13 mouse cellular contexts compared by ENCODE assay signal in genomic region chr2:35702608-35703007, GRCm38 (mm10).
DNase-seq lines count a peak whose midpoint lies in the region; ATAC-seq and TF ChIP-seq lines count a peak whose summit lies in the region.
"Had no signal": no experiment of that assay in that cellular context is flagged by ENCODE, and none has a peak within 500 bp of the region (broad histone marks: within the 10 kb centered on the region; RNA-seq: fewer than 3 reads in every experiment).

No protein-coding gene starts in this region.

- H3K9ac ChIP-seq in forebrain, postnatal 0 days: no peak overlapping the region
- H3K9ac ChIP-seq in midbrain, embryonic 15.5 days: no peak overlapping the region
- no peak overlapping the region for H3K9ac ChIP-seq in liver, postnatal 0 days (replicated peaks)
- H3K9ac ChIP-seq: liver, embryonic 13.5 days had no signal

- no peak for TF ChIP-seq POLR2A in cerebellum, adult 2 months (IDR thresholded peaks at IDR 0.05; ENCODE audit: borderline replicate concordance, insufficient read depth, low read length)

- H3K4me1 ChIP-seq in cerebellum, adult 2 months (ENCODE audit: control insufficient read depth, insufficient read depth, low read length): peaks cover 78% of the 10 kb centered on the region
- H3K4me1 ChIP-seq in forebrain, postnatal 0 days (ENCODE audit: insufficient read depth): no peaks in the 10 kb centered on the region; the same call in 1 of the 2 replicates
- H3K4me1 ChIP-seq in midbrain, embryonic 15.5 days: peaks cover 27% of the 10 kb centered on the region
- no peaks in the 10 kb centered on the region; the same call in 1 of the 2 replicates for H3K4me1 ChIP-seq in liver, postnatal 0 days (ENCODE audit: insufficient read depth)
- H3K4me1 ChIP-seq: liver, embryonic 13.5 days had no signal

- no peak overlapping the region for H3K4me3 ChIP-seq in cerebellum, adult 2 months (replicated peaks; ENCODE audit: insufficient read depth, low read depth, low read length)
- no peak overlapping the region for H3K4me3 ChIP-seq in forebrain, postnatal 0 days (ENCODE audit: low read depth, low read length)
- no peak overlapping the region for H3K4me3 ChIP-seq in midbrain, embryonic 15.5 days
- H3K4me3 ChIP-seq in liver, postnatal 0 days (ENCODE audit: low read depth, low read length): no peak overlapping the region
- H3K4me3 ChIP-seq: liver, embryonic 13.5 days had no signal

- H3K36me3 ChIP-seq in forebrain, postnatal 0 days (ENCODE audit: insufficient read depth): no peaks in the 10 kb centered on the region; the same call in 1 of the 2 replicates
- 0 out of 2 replicates have a peak, but pooled peaks cover 6% of the 10 kb centered on the region for H3K36me3 ChIP-seq in midbrain, embryonic 15.5 days (replicated peaks)
- H3K36me3 ChIP-seq in liver, postnatal 0 days (replicated peaks; ENCODE audit: insufficient read depth, low read length): no peaks in the 10 kb centered on the region

- no peaks in the 10 kb centered on the region for H3K9me3 ChIP-seq in forebrain, postnatal 0 days (ENCODE audit: low read length)
- H3K9me3 ChIP-seq in midbrain, embryonic 15.5 days: no peaks in the 10 kb centered on the region
- H3K9me3 ChIP-seq in liver, postnatal 0 days (ENCODE audit: low read length): no peaks in the 10 kb centered on the region
- H3K9me3 ChIP-seq: liver, embryonic 13.5 days had no signal

- 0 out of 2 replicates have a peak overlapping the region, but pooled peaks have one; percentile 34 for H3K27ac ChIP-seq in cerebellum, adult 2 months (ENCODE audit: insufficient read depth, low read length)
- no peak overlapping the region for H3K27ac ChIP-seq in forebrain, postnatal 0 days (ENCODE audit: low read depth, low read length)
- H3K27ac ChIP-seq in midbrain, embryonic 15.5 days: peak overlapping the region; percentile 13; the same call in 1 of the 2 replicates
- no peak overlapping the region for H3K27ac ChIP-seq in liver, postnatal 0 days (ENCODE audit: low read depth)
- H3K27ac ChIP-seq: liver, embryonic 13.5 days had no signal

- H3K27me3 ChIP-seq in cerebellum, adult 2 months (ENCODE audit: control insufficient read depth, insufficient read depth, low read length): no peaks in the 10 kb centered on the region
- no peaks in the 10 kb centered on the region for H3K27me3 ChIP-seq in forebrain, postnatal 0 days (ENCODE audit: insufficient read depth, low read length)
- H3K27me3 ChIP-seq in midbrain, embryonic 15.5 days (replicated peaks): no peaks in the 10 kb centered on the region
- H3K27me3 ChIP-seq in liver, postnatal 0 days (ENCODE audit: insufficient read depth, low read length): no peaks in the 10 kb centered on the region
- H3K27me3 ChIP-seq: liver, embryonic 13.5 days; Patski had no signal

- no peak overlapping the region for H3K4me2 ChIP-seq in forebrain, postnatal 0 days (ENCODE audit: low read depth)
- H3K4me2 ChIP-seq in midbrain, embryonic 15.5 days: no peak overlapping the region
- H3K4me2 ChIP-seq in liver, postnatal 0 days (ENCODE audit: low read depth, low read length): no peak overlapping the region
- H3K4me2 ChIP-seq: liver, embryonic 13.5 days had no signal

- no peak for TF ChIP-seq EP300 in liver, postnatal 0 days (IDR thresholded peaks at IDR 0.05; ENCODE audit: low read depth)

- no peak for DNase-seq in cerebellum, adult 2 months
- no peak for DNase-seq in cerebellum, postnatal 4 days (ENCODE audit: low spot score in 2 of 2)
- DNase-seq in layer of hippocampus, adult 9-11 months: peak; percentile 64
- no peak for DNase-seq in layer of hippocampus, adult 8-10 months (ENCODE audit: low spot score in 2 of 2)
- no peak for DNase-seq in forebrain, postnatal 0 days
- no peak for DNase-seq in adrenal gland, postnatal 4 days (ENCODE audit: low spot score in 2 of 2)
- no peak for DNase-seq in liver, postnatal 0 days
- DNase-seq: cerebellum, adult 11-12 months; liver, embryonic 13.5 days; thymus, adult 18-20 months had no signal

- peak; percentile 61 for ATAC-seq in forebrain, postnatal 0 days
- no peak for ATAC-seq in midbrain, embryonic 15.5 days (replicated peaks)
- ATAC-seq in liver, postnatal 0 days: no peak
- ATAC-seq: inflammation-experienced regulatory T-cells, adult 6 months; Patski had no signal

- no peak for TF ChIP-seq CTCF in cerebellum, adult 2 months (IDR thresholded peaks at IDR 0.05; ENCODE audit: borderline replicate concordance, insufficient read depth, low read depth, low read length)
- no peak for TF ChIP-seq CTCF in forebrain, postnatal 0 days (IDR thresholded peaks at IDR 0.05; ENCODE audit: low read depth)
- TF ChIP-seq CTCF in liver, postnatal 0 days (IDR thresholded peaks at IDR 0.05; ENCODE audit: low read depth): no peak

- WGBS in cerebellum, adult 2 months: 65% methylated on average over 6 of the region's 6 CpGs
- 32% methylated on average over 6 of the region's 6 CpGs for WGBS in forebrain, postnatal 0 days
- WGBS in midbrain, embryonic 15.5 days: 48% methylated on average over 6 of the region's 6 CpGs
- WGBS in liver, postnatal 0 days (ENCODE audit: insufficient replicate concordance): 80% methylated on average over 6 of the region's 6 CpGs

Comparison
In these comparisons a context has a peak if more than half of its experiments do, and no peak if none do; other contexts are left out.
1. H3K27ac ChIP-seq: peak in cerebellum, adult 2 months (single experiment) and midbrain, embryonic 15.5 days (single experiment); none in forebrain, postnatal 0 days (single experiment) and liver, postnatal 0 days (single experiment).